Mouse (Mus musculus) E14TG2a.4 (cell line): ENCODE data around the gene Aqr.

Experiments
- CTCF ChIP-seq: conservative IDR thresholded peaks from 2 replicates; pipeline ENCODE4 v1.5.1; 2014; ENCODE audit warnings: low read length
- POU5F1 ChIP-seq: IDR thresholded peaks from 2 replicates; pipeline ENCODE4 v1.6.1; 2014; ENCODE audit warnings: low read length, borderline replicate concordance

DNA sequence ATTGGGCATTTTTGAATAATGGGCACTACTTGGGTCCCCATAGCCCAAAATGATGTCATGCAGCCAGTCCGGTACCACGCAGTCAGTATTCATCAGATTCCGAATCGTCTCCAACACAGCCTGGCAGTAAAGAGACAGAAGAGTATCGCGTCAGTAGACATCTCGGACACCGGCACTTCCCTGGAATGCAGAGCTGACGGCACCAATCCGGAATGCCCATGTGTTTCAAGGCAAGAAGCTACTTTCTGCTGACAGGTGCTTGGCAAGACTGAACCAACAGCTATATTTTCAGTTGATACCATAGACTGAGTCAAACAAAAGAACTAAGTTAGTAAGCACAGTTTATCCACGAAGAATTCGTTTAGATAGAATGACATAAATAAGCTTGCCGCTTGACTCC lies 56.2 kb downstream of the Aqr start:
- TF ChIP-seq CTCF (no peak), POU5F1 (no peak)
